Mouse (Mus musculus) thymus, postnatal 14 days (tissue): ENCODE measurements at regions not wholly inside any gene's neighbourhood (a gene's known extent, or its start where the extent isn't known, plus 50 kb on each side); places are given as distances from the start of the nearest gene placed in this dataset.

Source experiments
- DNase-seq: peaks from one replicate; pipeline ENCODE4 v3.0.0; 2021

DNA sequence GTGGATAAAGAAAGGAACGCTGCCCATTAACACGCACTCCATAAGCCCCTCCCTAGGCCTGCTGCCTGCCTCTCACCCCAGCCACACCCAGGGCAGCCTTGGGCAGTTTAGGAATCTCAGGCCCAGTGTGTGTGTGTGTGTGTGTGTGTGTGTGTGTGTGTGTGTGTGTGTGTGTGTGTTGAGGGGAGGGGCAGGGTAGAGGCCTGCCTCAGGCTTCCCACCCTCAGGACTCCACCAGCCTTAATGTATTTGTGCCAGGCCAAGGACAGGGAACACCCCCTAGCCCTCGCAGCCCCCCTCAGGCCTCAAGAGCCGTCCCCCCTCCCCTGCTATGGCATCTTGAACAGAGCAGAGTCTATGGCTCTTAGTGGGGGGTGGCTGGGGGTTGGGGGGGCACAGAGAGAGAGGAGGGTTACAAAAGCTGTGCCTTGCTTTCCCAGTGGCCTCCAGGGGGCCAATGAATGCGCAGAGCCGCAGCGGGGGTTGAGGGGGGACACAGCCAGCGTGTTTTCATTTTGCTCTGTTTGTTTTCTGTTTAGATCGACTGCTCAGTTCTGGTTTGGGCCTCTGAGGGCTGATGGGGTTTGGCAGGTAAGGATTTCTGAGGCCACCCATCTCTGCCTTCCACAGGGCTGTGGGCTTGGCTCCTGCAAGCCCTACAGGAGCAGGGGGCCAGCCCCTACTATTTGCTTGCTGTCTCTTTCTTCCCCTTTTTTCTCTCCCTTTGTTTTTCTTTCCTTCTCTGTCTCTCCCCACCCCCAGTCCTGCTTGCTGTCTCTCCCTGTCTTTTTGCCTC is 131.8 kb downstream of the Pja1 start:
- DNase-seq = no peak

GRCm38 (mm10) chrX:99336616-99337553 is 134.2 kb downstream of the Pja1 start:
- DNase-seq = no peak

DNA sequence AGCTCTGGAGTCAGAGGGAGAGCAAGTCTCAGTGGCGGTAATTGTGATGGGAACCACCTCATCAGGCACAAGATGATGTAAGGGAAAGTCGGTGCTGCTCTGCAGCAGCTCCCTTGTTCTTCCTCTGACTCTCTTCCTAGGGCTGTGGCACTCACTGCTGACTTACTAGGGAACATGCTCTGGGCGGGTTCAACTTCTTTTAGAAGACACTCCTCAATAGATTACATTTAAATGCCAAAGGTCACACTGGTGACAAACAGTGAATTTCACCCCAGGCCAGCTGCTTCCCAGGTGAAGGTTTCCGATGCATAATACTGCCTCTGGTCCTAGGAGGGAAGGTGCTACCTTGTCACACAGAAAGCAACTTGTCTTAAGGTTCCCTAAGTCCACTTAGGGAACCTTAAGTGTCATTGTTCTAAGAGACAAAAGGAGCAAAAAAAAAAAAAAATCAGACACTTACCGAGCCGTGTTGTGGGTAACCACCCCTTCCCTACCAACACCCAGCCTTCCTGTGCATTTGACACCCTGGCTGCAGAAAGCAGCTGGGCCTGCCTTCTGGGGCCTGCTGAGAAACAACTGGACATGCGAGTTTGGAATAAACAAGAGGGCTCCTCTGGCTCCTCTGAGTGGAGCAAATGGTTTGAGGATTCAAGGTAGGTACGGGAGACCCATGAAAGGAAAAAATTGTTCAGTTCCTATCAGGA is 135.0 kb downstream of the Pja1 start:
- DNase-seq = no peak

DNA sequence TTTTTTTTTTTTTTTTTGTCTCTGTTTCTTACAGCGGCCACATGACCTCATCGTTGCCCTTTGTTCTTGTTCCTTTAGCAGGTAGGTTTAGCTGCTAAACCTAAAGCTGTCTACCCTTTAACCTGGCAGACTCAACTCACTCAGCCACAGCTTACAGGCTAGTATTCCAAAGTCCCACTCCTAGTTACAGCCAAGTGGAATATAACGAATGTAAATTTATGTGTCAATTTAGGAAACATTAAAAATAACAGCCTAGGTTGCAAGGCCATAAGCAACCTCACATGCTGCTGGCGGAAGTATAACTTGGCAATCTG is 138.7 kb downstream of the Pja1 start:
- DNase-seq = no peak

GRCm38 (mm10) chrX:99331764-99332456 is 139.2 kb downstream of the Pja1 start:
- no peak for DNase-seq

DNA sequence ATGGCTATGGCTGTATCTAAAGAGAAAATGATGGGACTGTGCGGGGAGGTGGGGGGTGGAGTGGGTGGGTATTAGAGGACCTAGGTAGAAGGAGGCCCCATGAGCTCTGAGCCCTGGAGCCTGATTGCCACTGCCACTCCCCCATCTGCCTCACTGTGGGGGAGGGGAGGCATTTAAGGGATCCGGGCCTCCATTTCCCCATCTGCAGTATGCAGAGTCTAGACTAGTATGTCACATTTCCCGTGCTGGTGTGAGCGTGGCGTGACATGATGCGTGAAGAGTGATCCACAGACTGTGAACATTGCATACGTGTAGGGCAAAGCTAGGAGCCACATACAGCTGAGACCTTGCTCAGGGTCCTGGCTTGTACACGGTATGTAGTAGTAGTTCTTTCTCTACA is 140.7 kb downstream of the Pja1 start:
- no peak for DNase-seq

DNA sequence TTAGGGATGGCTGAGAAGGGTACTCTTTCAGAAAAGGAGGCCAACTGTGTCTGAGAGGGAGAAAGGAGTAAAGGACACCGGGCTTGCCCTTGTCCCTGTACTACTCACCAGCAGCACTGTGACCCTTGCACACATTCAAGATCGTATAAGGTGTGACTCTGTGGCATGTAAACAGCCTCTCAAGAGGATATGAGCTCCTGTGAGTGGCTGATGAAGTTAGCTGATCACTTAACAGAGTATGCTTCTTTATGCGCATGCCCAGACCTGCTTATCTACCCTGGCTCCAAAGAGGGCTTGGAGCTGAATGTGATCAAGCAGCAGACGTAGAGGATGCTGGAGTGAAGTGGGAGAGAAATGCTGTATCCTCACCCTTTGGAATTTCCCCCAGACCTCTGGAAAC is 142.5 kb downstream of the Pja1 start:
- no peak for DNase-seq

DNA sequence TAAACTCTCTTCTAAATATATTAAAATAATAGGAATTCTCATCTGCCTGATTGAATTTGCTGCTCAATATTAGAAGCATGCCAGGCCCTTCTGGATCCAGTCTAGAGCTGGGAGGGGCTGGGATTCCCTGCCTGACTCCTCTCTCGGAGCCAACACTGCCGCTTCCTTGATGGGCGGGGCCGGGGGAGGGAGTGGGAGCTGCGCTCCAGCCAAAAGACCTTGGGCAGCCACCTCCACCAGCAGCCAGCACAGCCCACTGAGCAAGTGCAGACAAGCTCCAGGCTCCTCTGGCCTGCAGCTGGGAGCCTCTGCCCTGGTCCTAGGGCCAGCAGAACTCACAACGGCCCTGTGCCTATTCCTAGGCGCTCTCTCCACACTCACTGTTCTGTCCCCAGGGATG is 144.9 kb downstream of the Pja1 start:
- no peak for DNase-seq

DNA sequence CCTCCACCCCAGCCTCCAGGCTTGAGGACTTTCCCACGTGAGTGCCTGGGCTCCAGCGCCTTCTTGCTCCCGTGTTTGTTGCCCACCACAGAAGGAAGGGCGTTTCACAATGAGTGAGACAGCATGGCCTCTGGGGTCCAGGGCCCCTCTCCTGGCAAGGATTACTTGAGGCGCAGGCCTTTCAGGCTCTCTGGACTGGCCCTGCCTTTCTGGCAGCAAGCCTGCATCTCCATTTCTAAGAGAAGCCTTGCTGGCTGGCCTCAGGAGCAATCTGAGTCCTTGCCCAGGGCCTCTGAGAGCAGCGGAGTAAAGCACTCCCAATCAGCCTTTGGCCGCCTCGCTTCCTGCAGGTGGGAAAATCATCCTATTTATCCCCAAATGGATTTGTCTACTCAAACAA is 145.6 kb downstream of the Pja1 start:
- DNase-seq = no peak

GRCm38 (mm10) chrX:99324546-99325170 is 146.4 kb downstream of the Pja1 start:
- DNase-seq = no peak

GRCm38 (mm10) chrX:99319791-99320190 is 151.3 kb downstream of the Pja1 start:
- DNase-seq = no peak

DNA sequence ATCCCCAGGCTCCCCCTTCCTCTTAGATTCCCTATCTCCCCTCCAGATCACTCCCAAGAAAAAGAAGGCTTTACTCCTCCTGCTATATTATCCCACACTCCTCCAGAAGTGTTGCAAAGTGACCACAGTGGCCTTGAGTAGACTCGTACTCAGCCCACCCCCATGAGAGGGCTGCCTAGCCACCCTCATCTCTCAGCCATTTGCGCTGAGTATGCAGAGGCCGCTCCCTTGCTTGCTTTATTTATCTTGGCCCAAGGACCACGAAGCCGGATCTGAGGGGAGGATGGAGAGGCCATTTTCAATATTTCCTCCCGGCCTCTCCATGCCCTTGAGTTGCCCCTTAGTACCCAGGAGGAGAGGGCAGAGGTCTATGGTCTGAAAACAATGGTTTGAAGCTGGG is 151.9 kb downstream of the Pja1 start:
- DNase-seq = no peak

- no peak for DNase-seq
Measured at GRCm38 (mm10) chrX:99318141-99318540, 152.9 kb downstream of the Pja1 start.

DNA sequence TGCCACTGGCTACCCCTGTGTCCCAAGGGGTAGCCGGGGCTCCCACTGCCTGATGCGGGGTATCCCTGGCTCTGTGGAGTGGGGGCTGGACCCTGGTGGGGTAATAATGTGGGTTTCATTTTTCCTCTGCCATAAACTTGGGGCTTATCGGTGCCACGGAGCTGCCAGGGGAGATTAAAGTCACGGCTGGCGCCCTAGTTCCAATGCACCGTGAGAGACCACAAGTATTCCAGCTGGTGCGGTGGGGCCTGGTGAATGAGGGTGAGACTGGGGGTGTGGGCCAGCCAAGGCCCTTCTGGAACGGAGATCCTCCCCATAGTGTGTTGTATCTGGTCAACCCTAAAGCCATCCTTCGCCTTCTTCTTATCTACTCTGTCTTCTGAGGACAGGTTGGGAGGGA is 153.3 kb downstream of the Pja1 start:
- DNase-seq = no peak

DNA sequence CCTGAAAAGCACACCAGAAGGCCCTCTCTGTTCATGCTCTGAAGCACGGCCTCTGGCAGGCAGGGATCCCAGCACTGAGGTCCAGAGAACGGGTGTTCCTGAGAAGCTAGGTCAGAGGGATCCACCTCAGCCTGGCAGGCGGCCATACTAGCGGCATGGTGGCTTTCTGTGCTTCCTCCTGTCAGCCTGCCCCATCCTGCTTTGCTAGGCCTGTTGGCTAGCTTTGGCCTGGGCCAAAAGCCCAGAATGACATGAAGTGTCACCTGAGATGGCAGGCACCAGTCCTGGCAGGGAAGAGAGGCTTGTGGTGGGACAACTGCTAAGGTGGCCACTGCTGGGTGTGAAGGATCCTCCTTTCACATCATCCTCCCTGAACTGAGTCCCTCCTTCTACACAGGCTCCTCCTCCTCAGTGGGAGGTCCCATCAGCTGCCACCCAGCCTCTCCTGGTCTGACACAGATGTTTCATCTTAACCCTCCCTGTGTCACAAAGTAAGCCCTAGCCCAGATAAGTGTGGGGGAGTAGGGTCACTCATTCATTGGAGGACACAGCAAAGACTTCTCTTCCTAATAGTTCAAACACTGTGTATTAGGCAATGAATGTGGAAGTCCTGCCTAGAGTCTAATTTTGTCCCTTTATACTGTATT is 154.5 kb downstream of the Pja1 start:
- no peak for DNase-seq

DNA sequence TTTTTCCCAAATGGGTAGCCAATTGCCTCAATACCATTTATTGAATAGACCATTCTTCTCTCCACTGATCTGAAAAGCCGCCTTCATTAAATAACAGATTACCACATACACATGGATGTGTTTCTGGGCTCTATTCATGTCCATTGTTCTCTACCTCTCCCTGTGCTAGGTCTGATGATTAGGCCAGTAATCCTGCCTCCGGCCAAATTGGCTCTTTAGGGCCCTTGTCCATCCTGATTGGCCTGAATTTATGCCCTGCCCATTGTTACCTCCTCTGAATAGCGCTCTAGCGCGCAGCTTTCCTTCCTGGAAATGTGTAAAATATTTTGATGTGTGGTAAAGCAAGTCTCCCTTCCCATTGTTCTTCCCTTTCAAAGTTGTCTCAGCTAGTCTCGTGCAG is 163.2 kb downstream of the Efnb1 start:
- DNase-seq = no peak

DNA sequence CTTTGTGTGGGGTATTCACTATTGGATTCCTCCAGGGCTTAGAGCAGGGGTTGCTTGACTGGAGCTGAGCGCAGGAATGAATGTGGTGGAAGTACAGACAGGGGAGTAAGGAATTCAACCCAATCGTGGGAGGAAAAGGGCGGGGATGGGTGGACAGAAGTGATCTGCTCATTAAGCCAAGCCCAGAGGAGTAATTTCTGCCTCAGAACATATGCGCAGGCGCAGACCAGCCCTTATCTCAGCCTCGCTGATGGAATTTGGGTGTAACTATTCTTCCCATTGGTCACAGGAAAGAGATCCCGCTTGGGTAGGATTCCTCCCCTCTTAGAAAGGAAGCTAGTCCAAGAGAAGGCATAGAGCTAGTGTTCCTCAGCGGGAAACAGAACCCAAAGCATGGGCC is 158.8 kb downstream of the Efnb1 start:
- DNase-seq = no peak

- no peak for DNase-seq
Measured at GRCm38 (mm10) chrX:99293967-99294366, 158.0 kb downstream of the Efnb1 start.

DNA sequence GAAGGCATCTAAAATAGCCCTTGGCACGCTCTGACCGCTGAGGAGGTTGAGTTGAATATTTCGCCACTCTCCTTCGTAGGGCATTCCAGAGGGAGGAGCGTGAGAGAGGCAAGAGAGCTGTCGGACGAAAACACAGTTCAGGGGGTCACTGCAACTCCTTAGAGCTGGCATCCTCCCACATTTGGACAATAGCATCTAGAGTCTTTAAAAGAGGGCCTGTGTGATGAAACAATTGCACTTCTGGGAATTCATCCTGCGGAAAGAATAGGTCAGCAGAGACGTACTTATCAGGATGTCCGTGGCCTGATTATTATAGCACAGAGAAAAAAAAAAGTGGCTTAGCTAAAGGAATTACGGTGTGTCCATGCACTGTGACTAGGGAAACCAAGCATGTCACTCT is 156.8 kb downstream of the Efnb1 start:
- DNase-seq = no peak

DNA sequence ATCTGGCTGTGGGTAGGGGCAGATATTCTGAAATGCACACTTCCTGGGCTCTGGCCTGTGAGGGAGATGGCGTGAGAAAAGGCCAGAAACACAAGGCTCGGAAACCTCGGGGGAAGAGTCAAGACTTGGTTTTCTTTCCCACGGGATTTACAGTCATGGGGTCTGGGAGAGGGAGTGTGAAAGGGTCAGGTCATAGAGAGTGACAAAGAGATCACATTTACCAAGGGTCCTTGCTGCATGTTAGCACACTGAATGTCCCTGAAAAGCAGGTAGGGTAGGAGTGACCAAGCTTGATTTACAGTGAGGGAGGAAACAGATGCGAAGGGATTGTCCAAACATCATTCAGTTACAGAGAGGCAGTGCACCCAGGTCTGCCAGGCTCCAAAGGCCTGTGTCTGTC is 156.0 kb downstream of the Efnb1 start:
- DNase-seq = no peak

- DNase-seq = no peak
Measured at GRCm38 (mm10) chrX:99291423-99291963, 155.6 kb downstream of the Efnb1 start.

- no peak for DNase-seq
Measured at GRCm38 (mm10) chrX:99287988-99288387, 152.1 kb downstream of the Efnb1 start.
